In genomic region chr12:40498928-40499626, GRCm38 (mm10) we compare ENCODE assay signal across 9 mouse cellular contexts. TPM values are rescaled to one million over a fixed set of nuclear protein-coding genes. Genes with fewer than 3 reads are reported as not detected.
DNase-seq lines count a peak whose midpoint lies in the region; TF ChIP-seq lines count a peak whose summit lies in the region.
"Had no signal": no experiment of that assay in that cellular context is flagged by ENCODE, and none has a peak within 500 bp of the region (broad histone marks: within the 10 kb centered on the region; RNA-seq: fewer than 3 reads in every experiment).

No protein-coding gene starts in this region.

- no peaks in the 10 kb centered on the region for H3K36me3 ChIP-seq in liver, adult 2 months (ENCODE audit: control insufficient read depth, insufficient read depth, low read length)
- H3K36me3 ChIP-seq: liver, embryonic 13.5 days had no signal

- H3K79me2 ChIP-seq in liver, adult 2 months (ENCODE audit: control insufficient read depth, insufficient read depth, low read length) = peaks cover 24% of the 10 kb centered on the region; the same call in 1 of the 2 replicates

- intact Hi-C loops in heart, postnatal 36 days (cut with DNase I) = loop anchor here (2.0 kb wide), 3 partner anchors 26 to 242 kb away; no protein-coding TSS in a partner anchor

- H3K27me3 ChIP-seq in liver, adult 2 months (ENCODE audit: control insufficient read depth, insufficient read depth, low read length) = no peaks in the 10 kb centered on the region
- H3K27me3 ChIP-seq: liver, embryonic 13.5 days had no signal

- H3K9ac ChIP-seq in liver, adult 2 months (ENCODE audit: low read depth, low read length) = peak overlapping the region; percentile 13
- H3K9ac ChIP-seq: liver, embryonic 13.5 days had no signal

- peak overlapping the region; percentile 77 for H3K27ac ChIP-seq in liver, adult 2 months (replicated peaks; ENCODE audit: insufficient read depth, low read depth, low read length)
- H3K27ac ChIP-seq: liver, embryonic 13.5 days had no signal

- TF ChIP-seq POLR2A in liver, adult 2 months (IDR thresholded peaks at IDR 0.05; ENCODE audit: extremely low read depth, insufficient read depth, low read length) = no peak

- peak; percentile 83 for TF ChIP-seq CTCF in liver, adult 2 months (IDR thresholded peaks at IDR 0.05; ENCODE audit: low read depth, low read length)

- no peak overlapping the region for H3K4me3 ChIP-seq in liver, adult 2 months (ENCODE audit: insufficient read depth, low read depth, low read length)
- H3K4me3 ChIP-seq: liver, embryonic 13.5 days had no signal

- peaks cover 19% of the 10 kb centered on the region for H3K4me1 ChIP-seq in liver, adult 2 months (ENCODE audit: control insufficient read depth, insufficient read depth, low read length)

- 24% methylated on average over 15 of the region's 15 CpGs for WGBS in liver, adult 2 months

- peak; percentile 94 for DNase-seq in liver, adult 2 months (ENCODE audit: extremely low read depth, low read depth, low spot score)
- DNase-seq in liver = no peak
- peak; percentile 47 for DNase-seq in adrenal gland, postnatal 25 days
- peak; percentile 45 for DNase-seq in fibroblast of lung, adult 2 months (ENCODE audit: low read depth)
- DNase-seq in heart, postnatal 36 days = peak; percentile 50 to 53
- peak; percentile 23 to 33 for DNase-seq in left cerebral cortex, adult 18-20 months (ENCODE audit: low spot score in 2 of 2)
- DNase-seq in frontal cortex, postnatal 10 days (ENCODE audit: low spot score in 2 of 2) = no peak
- no peak for DNase-seq in spleen, adult 18-20 months
- DNase-seq: liver, embryonic 13.5 days had no signal

RNA-seq across cellular contexts. Expression of gene Dock4, which starts 53.3 kb away (rescaled TPM):
- 21.5 and 26.8 TPM in 2 replicates for total RNA-seq in liver, adult 2 months (2014; rRNA removed)
- 5.8 and 5.9 TPM in 2 replicates for polyA plus RNA-seq in liver, adult 2 months (2012; rRNA removed)
- total RNA-seq in adrenal gland, postnatal 25 days (2021) = 19.7 and 20.7 TPM in 2 replicates
- total RNA-seq in heart, postnatal 36 days (2021) = 10 to 100 TPM; 11.2 to 11.7 TPM
- 10 to 100 TPM; 83.8 to 86.5 TPM for total RNA-seq in left cerebral cortex, adult 18-20 months (2021)

RNA-seq across cellular contexts. Expression of gene Zfp277, which starts 53.4 kb away (rescaled TPM):
- 10.9 and 14.0 TPM in 2 replicates for total RNA-seq in liver, adult 2 months (2014; rRNA removed)
- 2.8 and 3.3 TPM in 2 replicates for polyA plus RNA-seq in liver, adult 2 months (2012; rRNA removed)
- 15.1 and 23.8 TPM in 2 replicates for total RNA-seq in adrenal gland, postnatal 25 days (2021)
- total RNA-seq in heart, postnatal 36 days (2021) = 10 to 100 TPM; 12.0 to 13.6 TPM
- 10 to 100 TPM; 19.2 to 19.7 TPM for total RNA-seq in left cerebral cortex, adult 18-20 months (2021)

Comparison
In these comparisons a context has a peak if more than half of its experiments do, and no peak if none do; other contexts are left out.
1. DNase-seq: peak in liver, adult 2 months (single experiment), adrenal gland, postnatal 25 days (single experiment), fibroblast of lung, adult 2 months (single experiment), heart, postnatal 36 days (2 of 2) and left cerebral cortex, adult 18-20 months (2 of 2); none in liver (single experiment), frontal cortex, postnatal 10 days (0 of 2) and spleen, adult 18-20 months (0 of 2).